Mouse (Mus musculus) ovary, postnatal 36 days (tissue): ENCODE data around the gene Spata31d1a.

ENCODE experiments used
- DNase-seq: peaks from one replicate; pipeline ENCODE4 v3.0.0; 2022; ENCODE audit warnings: low spot score, mixed read lengths

The Spata31d1a gene

GRCm38 (mm10) chr13:59667763-59668162, 42.4 kb downstream of the Spata31d1a start:
- no peak for DNase-seq

- DNase-seq, result no peak
Measured at GRCm38 (mm10) chr13:59663939-59664712, 46.0 kb downstream of the Spata31d1a start.

- DNase-seq, result no peak
Measured at GRCm38 (mm10) chr13:59661966-59662365, 48.2 kb downstream of the Spata31d1a start.

GRCm38 (mm10) chr13:59661387-59661786, 48.7 kb downstream of the Spata31d1a start:
- no peak for DNase-seq

- DNase-seq, result no peak
Measured at GRCm38 (mm10) chr13:59660371-59660770, 49.8 kb downstream of the Spata31d1a start.

- DNase-seq, result no peak
Measured at GRCm38 (mm10) chr13:59657781-59658180, 52.3 kb downstream of the Spata31d1a start.

- DNase-seq, result no peak
Measured at GRCm38 (mm10) chr13:59656975-59657388, 53.1 kb downstream of the Spata31d1a start.

GRCm38 (mm10) chr13:59656316-59656832, 53.8 kb downstream of the Spata31d1a start:
- no peak for DNase-seq

- no peak for DNase-seq
Measured at GRCm38 (mm10) chr13:59655718-59656315, 54.3 kb downstream of the Spata31d1a start.

GRCm38 (mm10) chr13:59654465-59654864, 55.7 kb downstream of the Spata31d1a start:
- no peak for DNase-seq

- no peak for DNase-seq
Measured at GRCm38 (mm10) chr13:59653136-59653535, 57.0 kb downstream of the Spata31d1a start.

- DNase-seq, result no peak
Measured at GRCm38 (mm10) chr13:59652651-59653050, 57.5 kb downstream of the Spata31d1a start.
